Mouse (Mus musculus): ENCODE measurements around the gene Rrh.
"Not testable (repeated sequence)": the region's sequence is repeated elsewhere in the genome, so short reads cannot be mapped to it uniquely, and the experiment has no call there.

The Rrh gene

GRCm38 (mm10) chr3:129782746-129783145 is 39.6 kb downstream of the Rrh start:
- no peak for DNase-seq (ENCODE audit: low spot score in 2 of 2)

- no peak for DNase-seq (ENCODE audit: low spot score in 2 of 2)
Measured at GRCm38 (mm10) chr3:129781435-129781834, 41.0 kb downstream of the Rrh start.

- no peak for DNase-seq (ENCODE audit: low spot score in 2 of 2)
Measured at GRCm38 (mm10) chr3:129771210-129771609, 51.2 kb downstream of the Rrh start.

- DNase-seq (ENCODE audit: low spot score in 2 of 2): no peak
Measured at GRCm38 (mm10) chr3:129766971-129767794, 55.2 kb downstream of the Rrh start.

GRCm38 (mm10) chr3:129766106-129766505 is 56.3 kb downstream of the Rrh start:
- no peak for DNase-seq (ENCODE audit: low spot score in 2 of 2)

GRCm38 (mm10) chr3:129757599-129757998 is 64.8 kb downstream of the Rrh start:
- not testable (repeated sequence) for DNase-seq (ENCODE audit: low spot score in 2 of 2)

- no peak for DNase-seq (ENCODE audit: low spot score in 2 of 2)
Measured at GRCm38 (mm10) chr3:129754650-129755604, 67.5 kb downstream of the Rrh start, which contains the start of gene Egf. TSS of gene Egf (minus strand) at chr3:129755316.

All from left cerebral cortex, adult 9 months (tissue).